Mouse (Mus musculus): ENCODE results near the gene Fez2. TPM values are rescaled to one million over a fixed set of nuclear protein-coding genes. Genes with fewer than 3 reads are reported as not detected.

Gene Fez2
- 10 to 100 TPM; 80.8 to 85.0 TPM for total RNA-seq (2021)

GRCm38 (mm10) chr17:78417381-78418281, at the start of gene Fez2:
Gene Fez2 (minus strand): TSS chr17:78418152.
- peak; percentile 97 to 98 for DNase-seq
- intact Hi-C loops (cut with DNase I), result loop anchor here (1.0 kb wide), 1 partner anchor 9 kb away; no protein-coding TSS in a partner anchor

GRCm38 (mm10) chr17:78465500-78465899, 47.5 kb upstream of the Fez2 start:
- DNase-seq, result no peak
- intact Hi-C loops (cut with DNase I), result loop anchor here (1.0 kb wide), 1 partner anchor 16 kb away; no protein-coding TSS in a partner anchor

- intact Hi-C loops (cut with DNase I), result loop anchor here (1.0 kb wide), 1 partner anchor 16 kb away; no protein-coding TSS in a partner anchor
- DNase-seq, result no peak
Measured at GRCm38 (mm10) chr17:78465071-78465470, 47.1 kb upstream of the Fez2 start.

GRCm38 (mm10) chr17:78460140-78460539, 42.2 kb upstream of the Fez2 start:
- intact Hi-C loops (cut with DNase I), result no loop called here

GRCm38 (mm10) chr17:78455556-78455955, 37.6 kb upstream of the Fez2 start:
- no peak for DNase-seq
- intact Hi-C loops (cut with DNase I), result loop anchor here (1.0 to 5.0 kb wide), 2 partner anchors 148 to 258 kb away; no protein-coding TSS in a partner anchor

More at GRCm38 (mm10) chr17:78460140-78460539, 42.2 kb upstream of the Fez2 start:
- DNase-seq, result no peak

GRCm38 (mm10) chr17:78455114-78455513, 37.2 kb upstream of the Fez2 start:
- intact Hi-C loops (cut with DNase I), result loop anchor here (1.0 to 5.0 kb wide), 2 partner anchors 148 to 258 kb away; no protein-coding TSS in a partner anchor
- peak; percentile 77 to 87 for DNase-seq

- intact Hi-C loops (cut with DNase I), result no loop called here
- peak; percentile 37 to 52 for DNase-seq
Measured at GRCm38 (mm10) chr17:78454189-78454977, 36.4 kb upstream of the Fez2 start.

- no peak for DNase-seq
- intact Hi-C loops (cut with DNase I), result no loop called here
Measured at GRCm38 (mm10) chr17:78453529-78453928, 35.6 kb upstream of the Fez2 start.

- intact Hi-C loops (cut with DNase I), result loop anchor here (1.0 kb wide), 1 partner anchor 255 kb away; no protein-coding TSS in a partner anchor
Measured at GRCm38 (mm10) chr17:78451886-78452285, 33.9 kb upstream of the Fez2 start.

GRCm38 (mm10) chr17:78451332-78451793, 33.4 kb upstream of the Fez2 start:
- intact Hi-C loops (cut with DNase I), result loop anchor here (1.0 kb wide), 1 partner anchor 254 kb away; no protein-coding TSS in a partner anchor
- DNase-seq, result peak; percentile 42 to 55

More at GRCm38 (mm10) chr17:78451886-78452285, 33.9 kb upstream of the Fez2 start:
- no peak for DNase-seq

GRCm38 (mm10) chr17:78449635-78450197, 31.8 kb upstream of the Fez2 start:
- intact Hi-C loops (cut with DNase I), result no loop called here
- no peak for DNase-seq

- intact Hi-C loops (cut with DNase I), result no loop called here
- no peak for DNase-seq
Measured at GRCm38 (mm10) chr17:78444826-78445225, 26.9 kb upstream of the Fez2 start.

- intact Hi-C loops (cut with DNase I), result no loop called here
- DNase-seq, result no peak
Measured at GRCm38 (mm10) chr17:78440771-78441170, 22.8 kb upstream of the Fez2 start.

GRCm38 (mm10) chr17:78437161-78437560, 19.2 kb upstream of the Fez2 start:
- no peak for DNase-seq
- intact Hi-C loops (cut with DNase I), result no loop called here

GRCm38 (mm10) chr17:78435661-78436060, 17.7 kb upstream of the Fez2 start:
- intact Hi-C loops (cut with DNase I), result no loop called here
- DNase-seq, result no peak

GRCm38 (mm10) chr17:78434746-78435145, 16.8 kb upstream of the Fez2 start:
- DNase-seq, result peak; percentile 59 to 81
- intact Hi-C loops (cut with DNase I), result loop anchor here (5.0 kb wide), 1 partner anchor 237 kb away; no protein-coding TSS in a partner anchor

GRCm38 (mm10) chr17:78430374-78430773, 12.4 kb upstream of the Fez2 start:
- DNase-seq, result no peak
- intact Hi-C loops (cut with DNase I), result loop anchor here (5.0 kb wide), 1 partner anchor 233 kb away; no protein-coding TSS in a partner anchor

GRCm38 (mm10) chr17:78429051-78429450, 11.1 kb upstream of the Fez2 start:
- no peak for DNase-seq
- intact Hi-C loops (cut with DNase I), result no loop called here

- intact Hi-C loops (cut with DNase I), result no loop called here
Measured at GRCm38 (mm10) chr17:78425026-78425425, 7.1 kb upstream of the Fez2 start.

GRCm38 (mm10) chr17:78419216-78419615, 1.3 kb upstream of the Fez2 start:
- no peak for DNase-seq
- intact Hi-C loops (cut with DNase I), result no loop called here

More at GRCm38 (mm10) chr17:78425026-78425425, 7.1 kb upstream of the Fez2 start:
- DNase-seq, result no peak

Data from heart, postnatal 10 days (tissue).